Mouse (Mus musculus): ENCODE measurements around the gene Txnip.

DNA sequence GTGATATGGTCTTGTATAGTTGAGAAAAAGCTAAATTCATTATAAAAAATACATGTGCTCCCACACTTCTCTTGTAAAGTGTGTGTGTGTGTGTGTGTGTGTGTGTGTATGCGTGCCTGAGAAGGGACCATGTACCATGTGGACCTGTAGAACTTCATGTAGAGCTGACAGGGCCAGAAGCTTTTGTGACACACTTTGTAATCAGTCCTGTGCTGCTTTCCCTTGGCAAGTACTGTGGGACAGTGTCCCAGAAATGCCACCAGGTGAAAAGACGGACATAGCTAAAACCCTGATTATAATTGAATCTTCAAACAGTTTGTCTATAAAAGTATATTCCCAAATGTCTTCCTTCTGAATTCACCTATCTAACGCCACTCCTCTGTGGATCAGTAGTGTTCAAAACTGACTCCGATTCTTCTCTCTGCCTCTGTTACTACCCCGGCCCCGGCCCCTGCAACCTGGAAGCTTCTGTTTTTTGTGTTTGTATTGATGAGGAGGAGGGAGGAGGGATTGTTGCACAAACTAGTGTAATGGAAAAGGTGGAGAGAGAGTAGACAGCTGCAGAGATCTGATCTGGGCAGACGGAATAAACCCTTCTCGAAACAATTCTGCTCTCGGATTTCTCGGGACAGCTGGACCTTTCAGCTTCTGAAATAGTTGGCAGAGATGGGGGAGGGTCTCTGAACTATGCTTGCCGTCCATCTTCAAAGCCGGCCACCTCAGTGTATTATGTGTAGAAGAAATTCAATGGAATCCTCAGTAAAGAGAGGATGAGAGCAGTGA, 33.5 kb upstream of the Txnip start:
- TF ChIP-seq POLR2A (IDR thresholded peaks at IDR 0.05; ENCODE audit: insufficient read depth, low read depth, low read length) (no peak), CTCF (IDR thresholded peaks at IDR 0.05; ENCODE audit: insufficient read depth, low read depth, low read length) (no peak)
